Mouse (Mus musculus): ENCODE data around the gene Ociad1.
A peak's percentile ranks its signal among the peaks of the same experiment; 100 is the strongest.

Ociad1 gene

DNA sequence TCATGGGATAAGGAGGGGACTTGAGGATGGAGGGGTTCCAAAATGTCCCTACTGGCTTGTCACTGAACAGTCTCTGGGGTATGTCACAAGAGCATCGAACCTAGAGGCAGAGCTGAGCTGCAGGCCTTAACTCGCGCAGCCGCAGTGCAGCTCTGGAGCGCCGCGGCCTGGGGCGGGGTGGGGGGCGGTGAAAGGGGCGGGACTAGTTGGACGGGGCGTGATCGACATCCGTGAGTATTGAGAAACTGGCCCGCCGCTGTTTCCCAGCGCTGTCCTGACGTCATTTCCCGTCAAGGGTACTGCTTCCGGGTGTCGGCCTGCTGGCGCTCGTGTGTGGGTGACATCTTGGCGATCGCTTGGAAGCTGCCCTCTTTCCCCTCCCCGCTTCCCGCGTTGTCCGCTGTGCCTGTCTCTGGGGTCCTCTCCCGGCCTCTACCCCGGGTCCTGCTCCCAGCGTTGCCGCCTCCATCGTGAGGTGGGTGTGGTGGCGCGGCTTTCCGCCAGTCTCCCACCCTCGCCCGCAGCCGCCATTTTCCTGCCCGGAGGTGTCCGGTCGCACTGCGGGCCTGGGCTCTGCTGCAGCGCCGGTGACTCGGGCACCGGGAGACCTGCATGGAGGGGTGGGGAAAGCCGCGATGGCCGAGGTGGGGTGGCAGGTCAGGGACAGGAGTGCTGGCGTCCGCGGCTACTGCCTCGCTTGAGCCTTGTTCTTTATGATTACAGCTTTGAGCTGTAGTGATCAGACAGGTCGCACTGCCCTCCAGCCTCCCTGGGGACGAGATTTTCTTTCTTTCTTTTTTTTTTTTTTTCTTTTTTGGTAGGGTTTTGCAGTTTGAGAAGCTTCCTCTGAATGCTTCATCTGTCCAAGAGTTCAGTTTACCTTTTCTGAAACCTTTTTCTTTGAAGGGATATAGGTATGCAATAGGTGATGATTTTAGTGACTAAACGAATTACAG lies at the start of gene Ociad1:
Ociad1 (plus strand) TSS at position 283 of the 956 bp plus-strand sequence.
- peak; percentile 49 for DNase-seq (ENCODE audit: extremely low read depth, low read depth, low spot score)

DNA sequence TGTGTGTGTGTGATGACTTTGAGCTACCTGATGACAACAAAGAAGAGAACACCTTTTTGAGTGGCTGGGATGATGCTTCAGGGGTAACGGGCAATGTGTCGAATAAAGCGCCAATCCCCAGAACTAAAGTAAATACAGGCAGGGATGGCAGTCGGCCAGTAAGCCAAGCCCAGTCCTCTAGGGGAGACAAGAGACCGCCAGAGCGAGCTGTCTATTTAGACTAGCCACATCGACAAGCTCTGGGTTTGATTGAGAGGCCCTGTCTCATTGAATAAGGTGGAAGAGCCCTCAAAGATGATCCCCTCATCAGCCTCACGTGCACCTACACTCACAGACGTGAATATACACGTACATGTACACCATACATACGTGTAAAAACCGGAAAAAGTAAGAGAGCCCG lies 48.2 kb upstream of the Ociad1 start:
- no peak for DNase-seq (ENCODE audit: extremely low read depth, low read depth, low spot score)

DNA sequence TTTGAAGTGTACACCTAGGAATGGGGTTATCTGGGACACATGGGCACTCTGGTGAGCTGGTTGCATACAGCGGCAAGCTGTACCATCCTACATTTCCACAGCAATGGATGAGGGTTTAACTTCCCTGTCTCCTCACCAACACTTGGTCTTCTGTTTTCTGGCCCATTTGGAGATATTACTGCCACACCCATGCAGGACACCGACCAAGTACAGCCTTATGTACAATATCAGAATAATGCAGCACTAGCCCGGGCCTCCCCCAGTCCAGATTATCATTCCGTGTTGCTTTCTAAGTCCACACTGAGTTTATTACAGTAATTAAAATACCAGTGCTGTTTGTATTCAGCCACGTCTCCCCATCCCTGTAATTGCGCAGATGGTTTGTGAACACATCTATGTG lies 46.2 kb upstream of the Ociad1 start:
- no peak for DNase-seq (ENCODE audit: extremely low read depth, low read depth, low spot score)

DNA sequence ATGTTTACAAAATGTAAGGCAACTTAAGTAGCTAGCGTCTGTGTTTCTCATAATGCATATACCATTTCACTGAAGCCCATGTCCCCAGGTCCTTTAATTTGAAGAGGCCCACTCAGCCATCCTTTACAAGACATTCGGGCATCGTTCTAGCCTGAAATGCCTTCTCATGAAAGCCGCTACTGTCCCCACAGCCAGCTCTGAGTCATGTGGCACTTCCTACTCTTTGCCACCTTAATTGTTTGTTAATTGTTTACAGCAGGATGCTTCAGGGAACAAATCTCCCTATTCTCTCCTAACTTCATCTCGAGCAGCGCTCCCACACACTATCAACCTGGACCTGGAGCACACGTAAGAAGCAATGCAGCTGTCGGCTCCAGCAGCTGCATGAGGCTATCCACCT lies 44.4 kb upstream of the Ociad1 start:
- DNase-seq (ENCODE audit: extremely low read depth, low read depth, low spot score): no peak

DNA sequence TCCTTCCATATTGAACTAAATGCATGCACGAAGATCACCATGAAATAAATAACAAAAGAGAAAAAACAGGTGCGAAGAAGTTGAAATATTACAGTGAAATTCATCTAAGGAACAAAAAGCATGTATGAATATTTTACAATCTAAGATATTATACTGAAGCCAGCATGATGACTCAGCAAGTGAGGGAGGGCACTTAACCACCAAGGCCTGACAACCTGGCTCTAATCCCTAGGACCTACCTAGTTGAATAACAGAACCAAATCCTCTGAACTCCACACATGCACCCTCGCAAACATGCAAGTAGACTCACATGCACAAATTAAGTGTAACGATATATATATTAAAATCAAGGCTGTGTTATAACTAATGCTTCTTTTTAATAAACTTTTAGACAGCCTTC lies 43.2 kb upstream of the Ociad1 start:
- DNase-seq (ENCODE audit: extremely low read depth, low read depth, low spot score): no peak

DNA sequence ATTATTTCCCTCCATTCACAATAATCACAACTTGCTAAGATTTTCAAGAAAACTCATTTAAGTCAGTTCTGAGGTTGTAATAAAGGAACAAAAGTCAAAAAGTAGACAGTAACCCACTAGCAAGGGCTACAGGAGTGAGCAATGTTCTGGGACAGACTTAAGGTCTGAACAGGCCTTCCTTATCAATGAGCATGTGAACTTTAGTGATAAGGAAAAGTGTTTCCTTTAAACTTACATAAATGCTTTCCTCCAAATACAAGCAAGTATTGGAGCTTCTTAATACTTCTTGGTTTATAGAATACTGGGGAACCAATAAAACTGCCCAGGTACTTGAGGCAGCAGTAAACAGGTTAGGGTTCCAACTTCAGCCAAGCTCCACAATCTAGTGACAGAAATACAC lies 39.8 kb upstream of the Ociad1 start:
- DNase-seq (ENCODE audit: extremely low read depth, low read depth, low spot score): no peak

DNA sequence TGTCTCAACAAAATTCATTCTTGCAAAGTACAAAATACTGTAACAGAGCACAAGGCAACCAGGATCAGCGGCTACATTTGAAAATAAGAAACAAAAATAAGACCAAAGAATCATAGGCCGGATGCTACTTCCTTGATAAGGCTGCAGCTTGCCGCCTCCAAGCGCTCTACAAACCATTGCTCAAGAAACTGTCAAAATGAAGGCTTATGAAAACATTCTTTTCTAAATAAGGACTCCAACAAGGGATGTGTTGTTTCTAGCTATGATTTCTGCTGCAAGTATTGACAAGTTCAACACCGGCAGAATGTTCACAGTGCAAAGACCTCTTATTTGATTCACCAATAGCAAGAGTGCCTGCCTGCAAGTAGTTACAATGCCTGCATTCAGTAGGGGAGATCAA lies 37.9 kb upstream of the Ociad1 start:
- peak; percentile 64 for DNase-seq (ENCODE audit: extremely low read depth, low read depth, low spot score)

DNA sequence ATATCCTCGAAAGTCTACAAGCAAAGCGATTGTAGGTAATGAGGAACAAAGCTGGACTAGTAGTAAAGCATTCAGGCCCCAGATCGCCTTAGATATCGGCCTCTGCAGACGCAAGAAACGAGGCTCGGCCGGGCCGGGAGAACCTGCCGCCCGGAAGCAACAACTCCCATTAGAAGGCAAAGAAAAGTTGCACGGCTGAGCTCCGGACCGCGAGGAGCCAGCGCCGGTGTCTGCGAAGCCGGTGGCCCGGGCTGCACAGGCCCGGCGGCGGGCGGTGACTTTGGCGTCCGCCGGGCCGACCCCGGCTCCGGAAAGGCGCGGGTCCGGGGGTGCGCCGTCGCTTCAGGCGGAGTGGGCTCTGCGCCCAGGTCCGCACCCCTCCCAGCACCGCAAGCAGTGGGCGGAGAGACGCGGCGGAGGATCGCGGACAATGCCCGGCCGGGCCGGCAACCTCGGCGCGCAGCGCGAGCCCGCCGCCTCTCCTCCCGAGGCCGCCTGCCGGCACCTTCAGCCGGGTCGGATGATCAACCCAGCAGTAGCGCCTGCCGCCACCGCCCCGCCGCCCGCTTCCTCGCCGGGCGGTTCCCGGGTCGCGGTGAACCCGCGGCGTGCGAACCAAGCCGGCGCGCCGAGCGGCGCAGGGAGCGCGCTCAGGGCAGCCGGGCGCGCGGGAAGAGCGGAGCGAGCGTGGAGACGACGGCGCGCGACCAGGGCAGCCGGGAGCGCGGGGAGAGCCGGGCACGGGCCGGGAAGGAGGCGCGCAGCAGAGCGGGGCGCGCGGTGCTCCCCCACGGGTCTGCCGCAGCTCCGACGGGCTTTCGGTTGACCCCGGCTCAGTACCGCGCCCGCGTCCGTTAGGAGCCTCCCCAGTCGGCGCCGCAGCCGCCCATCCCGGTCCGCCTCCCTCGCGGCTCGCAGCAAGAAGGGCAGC lies 37.0 kb upstream of the Ociad1 start:
- no peak for DNase-seq (ENCODE audit: extremely low read depth, low read depth, low spot score)

DNA sequence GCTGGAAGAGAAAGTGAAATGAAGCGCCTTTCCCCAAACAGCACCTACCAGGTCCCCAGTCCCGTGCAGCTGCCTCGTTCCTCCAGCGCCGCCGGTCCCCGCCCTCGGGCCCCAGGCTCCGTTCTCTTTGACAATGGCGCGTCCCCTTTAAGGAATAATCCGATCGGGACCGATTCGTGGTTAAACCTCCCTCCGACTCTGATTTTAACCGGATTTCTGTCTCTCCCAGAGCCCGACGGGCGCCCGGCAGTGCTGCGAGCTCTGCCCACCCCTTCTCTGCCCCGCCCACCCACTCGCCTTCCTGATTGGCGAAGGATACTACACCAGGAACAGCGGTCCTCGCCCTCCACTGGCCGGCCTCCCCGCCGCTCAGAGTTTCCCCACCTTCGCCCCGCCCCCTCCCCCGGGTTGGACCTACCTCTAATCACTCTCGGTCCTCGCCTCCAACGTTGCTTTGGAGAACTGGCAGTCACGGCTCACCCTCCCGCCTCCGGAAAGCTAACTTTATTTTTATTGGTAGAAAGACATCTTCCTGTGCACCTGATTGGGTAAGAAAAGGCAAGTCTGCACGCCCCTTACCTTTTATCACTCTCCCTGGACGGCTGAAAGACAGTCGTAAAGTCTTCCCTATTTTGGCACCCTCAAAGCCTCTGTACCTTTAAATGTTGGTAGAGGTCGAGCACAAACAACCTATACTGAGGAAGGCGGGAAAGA lies 36.1 kb upstream of the Ociad1 start, which contains the start of gene Fryl:
Fryl (minus strand) TSS at position 268 of the 714 bp plus-strand sequence.
- DNase-seq (ENCODE audit: extremely low read depth, low read depth, low spot score): peak; percentile 90

DNA sequence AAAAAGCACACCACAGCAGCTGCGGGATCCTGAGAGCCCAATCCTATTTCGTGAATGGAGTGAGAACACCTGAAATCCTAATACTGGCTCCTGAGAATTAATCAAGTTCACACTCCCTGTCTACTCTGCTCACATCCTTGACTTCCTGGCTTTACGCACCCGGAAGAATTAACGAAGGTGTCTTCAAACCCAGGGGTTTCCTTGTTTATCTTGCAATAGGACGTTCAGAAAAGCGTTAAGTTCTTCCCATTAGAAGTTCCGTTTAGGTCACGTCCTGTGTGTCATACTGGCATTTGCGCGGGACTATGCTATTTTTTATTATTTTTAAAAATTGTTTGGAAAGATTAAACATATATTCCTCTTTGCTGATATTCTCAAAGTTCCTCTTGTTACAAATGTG lies 35.5 kb upstream of the Ociad1 start:
- no peak for DNase-seq (ENCODE audit: extremely low read depth, low read depth, low spot score)

DNA sequence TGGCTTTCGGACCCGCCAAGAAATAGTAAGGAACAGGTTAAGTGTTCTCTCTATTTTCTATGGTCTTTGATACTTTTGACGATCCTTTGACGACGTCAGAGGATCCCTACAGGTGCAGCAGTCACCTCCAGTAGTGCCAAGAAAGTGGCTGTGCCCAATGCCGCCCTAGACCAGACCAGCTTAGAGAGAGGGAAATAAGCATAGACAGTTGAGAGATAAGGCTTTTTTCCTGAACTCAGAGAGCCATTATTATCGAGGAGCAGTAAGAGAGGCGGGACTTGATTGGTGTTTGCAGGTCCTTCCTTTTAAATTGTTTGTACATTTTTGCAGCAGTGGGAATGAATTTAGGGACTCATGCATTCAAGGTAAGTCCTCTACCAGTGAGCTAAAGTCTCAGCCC lies 34.9 kb upstream of the Ociad1 start:
- DNase-seq (ENCODE audit: extremely low read depth, low read depth, low spot score): no peak

DNA sequence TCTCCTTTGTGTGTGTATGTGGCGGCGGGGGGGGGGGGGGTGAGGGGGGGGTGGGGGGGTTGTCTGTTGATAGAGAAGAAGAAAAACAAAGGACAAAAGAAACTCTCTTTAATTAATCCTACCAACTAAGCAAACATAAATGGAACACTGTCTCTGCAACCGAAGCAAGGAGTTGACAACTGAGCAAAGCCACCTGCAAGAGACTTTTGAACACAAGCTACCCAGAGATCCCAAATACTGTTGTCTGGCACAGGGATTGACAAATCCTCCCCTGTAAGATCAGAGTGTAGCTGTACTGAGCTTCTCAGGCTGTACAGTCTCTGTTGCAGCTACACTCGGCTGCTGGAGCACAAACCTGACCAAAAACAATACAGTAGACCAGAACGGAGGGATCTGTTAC lies 28.5 kb upstream of the Ociad1 start:
- DNase-seq (ENCODE audit: extremely low read depth, low read depth, low spot score): no peak

DNA sequence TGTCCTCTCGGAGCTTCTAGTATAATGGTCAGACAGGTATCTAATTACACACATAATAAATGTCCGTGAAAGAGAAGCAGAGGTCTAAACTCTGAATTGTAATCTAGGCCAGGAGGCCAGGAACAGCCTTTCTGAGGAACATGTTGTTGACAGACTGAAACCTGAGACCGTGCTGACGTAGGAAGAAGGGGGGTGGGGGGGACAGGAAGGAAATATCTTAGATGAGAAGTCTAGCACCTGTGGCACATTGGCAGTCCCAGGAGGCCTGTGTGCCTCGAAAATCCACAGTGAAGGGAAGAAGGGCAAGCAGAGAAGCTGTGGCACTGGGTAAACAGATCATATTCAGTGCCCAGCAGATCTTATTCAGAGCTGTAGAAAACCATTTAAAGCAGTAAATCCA lies 27.1 kb upstream of the Ociad1 start:
- DNase-seq (ENCODE audit: extremely low read depth, low read depth, low spot score): no peak

DNA sequence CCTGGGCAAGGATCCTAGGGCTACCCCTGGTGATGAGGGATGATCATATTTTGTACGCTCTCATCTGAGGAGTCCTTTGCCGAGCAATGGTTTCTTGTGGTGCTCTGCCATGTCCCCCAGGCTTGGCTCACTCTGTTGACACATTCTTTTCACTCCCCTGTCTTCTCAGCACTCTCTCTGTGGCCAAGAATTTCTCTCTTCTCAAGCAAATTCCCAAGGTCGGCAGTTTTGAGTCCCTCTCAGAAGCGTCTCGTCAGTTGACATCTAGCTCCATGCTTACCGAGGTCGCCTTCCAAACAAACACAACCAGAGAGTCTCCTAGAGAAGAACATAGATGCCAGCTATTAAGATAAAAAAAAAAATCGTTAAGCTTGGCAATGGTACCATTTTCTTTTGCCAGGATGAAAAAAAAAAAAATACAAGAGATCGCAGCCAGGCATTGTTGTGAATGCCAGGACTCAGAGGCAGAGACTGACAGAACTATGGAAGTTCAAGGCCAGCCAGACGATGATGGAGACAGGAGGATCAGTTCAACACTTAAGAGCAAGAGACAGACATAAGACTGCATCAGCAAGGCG lies 23.9 kb upstream of the Ociad1 start:
- no peak for DNase-seq (ENCODE audit: extremely low read depth, low read depth, low spot score)

DNA sequence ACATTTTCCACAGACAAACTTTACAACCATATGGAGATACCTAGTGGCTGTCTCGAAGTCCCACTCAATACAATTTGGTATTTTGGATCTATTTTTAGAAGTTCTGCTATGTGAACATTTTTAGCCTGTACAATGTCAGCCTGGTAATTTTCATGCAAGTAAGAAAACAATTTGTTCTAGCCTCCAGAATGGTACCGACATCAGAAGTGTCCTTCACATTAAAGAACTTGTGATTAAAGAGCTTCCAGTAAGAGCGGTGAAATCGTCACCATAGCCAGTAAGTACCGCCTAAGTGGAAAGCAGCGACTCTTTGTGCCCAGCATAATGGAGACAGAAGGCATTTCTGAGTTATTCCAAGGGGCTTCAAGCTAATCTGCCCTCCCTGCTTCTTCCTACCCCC lies 22.0 kb upstream of the Ociad1 start:
- no peak for DNase-seq (ENCODE audit: extremely low read depth, low read depth, low spot score)

DNA sequence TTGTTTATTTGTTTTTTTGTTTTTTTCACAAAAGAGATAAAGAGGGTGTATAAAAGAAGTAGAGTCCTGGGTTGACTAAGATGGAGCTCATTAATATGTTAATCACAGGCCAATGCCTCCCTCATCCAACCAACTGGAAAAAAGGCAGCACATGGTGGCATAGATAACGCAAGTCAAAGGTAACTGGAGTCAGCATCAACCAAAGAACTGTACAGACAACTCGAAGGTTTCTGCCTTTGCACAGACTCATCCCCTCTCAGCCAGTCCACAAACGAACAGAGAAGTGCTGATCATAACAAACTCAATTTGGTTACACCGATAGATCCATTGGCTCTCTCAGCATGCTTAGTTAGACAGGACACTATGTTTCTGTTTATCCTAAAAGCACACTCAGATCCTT lies 19.4 kb upstream of the Ociad1 start:
- no peak for DNase-seq (ENCODE audit: extremely low read depth, low read depth, low spot score)

DNA sequence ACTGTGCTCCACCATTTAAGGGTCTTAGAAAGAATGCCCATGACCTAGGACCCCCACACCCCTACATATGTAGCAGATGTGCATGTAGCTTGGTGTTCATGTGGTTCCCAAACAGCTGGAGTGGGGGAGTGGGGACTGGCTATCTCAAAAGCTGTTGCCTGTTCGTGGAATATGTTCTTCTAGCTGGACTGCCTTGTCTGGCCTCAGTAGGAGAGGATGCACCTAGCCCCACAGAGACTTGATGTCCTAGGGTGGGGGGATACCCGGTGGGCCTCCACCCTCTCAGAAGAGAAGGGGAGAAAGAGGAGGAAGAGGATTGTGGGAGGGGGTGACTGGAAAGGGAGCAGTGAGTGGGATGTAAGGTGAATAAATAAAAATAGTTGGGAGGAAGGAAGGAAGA lies 17.6 kb upstream of the Ociad1 start:
- no peak for DNase-seq (ENCODE audit: extremely low read depth, low read depth, low spot score)

DNA sequence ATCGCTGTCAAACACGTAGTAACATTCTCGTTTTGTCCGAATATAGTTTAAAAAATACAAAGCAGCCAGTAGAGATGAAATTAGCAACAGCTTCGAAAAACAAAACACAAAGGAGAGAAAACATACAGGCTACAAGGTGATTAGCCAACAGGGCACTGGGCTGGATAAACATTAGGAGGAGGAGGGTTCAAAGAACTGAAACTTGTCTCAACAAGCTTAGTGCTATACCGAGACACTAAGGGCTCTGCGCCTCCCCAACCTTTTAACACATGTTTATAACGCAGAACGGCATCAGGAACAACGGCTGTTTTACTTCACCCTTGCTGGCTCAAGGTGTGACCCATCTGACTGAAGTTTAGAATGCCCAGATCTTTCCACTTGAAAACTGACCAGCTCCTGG lies 13.4 kb upstream of the Ociad1 start:
- DNase-seq (ENCODE audit: extremely low read depth, low read depth, low spot score): peak; percentile 49

DNA sequence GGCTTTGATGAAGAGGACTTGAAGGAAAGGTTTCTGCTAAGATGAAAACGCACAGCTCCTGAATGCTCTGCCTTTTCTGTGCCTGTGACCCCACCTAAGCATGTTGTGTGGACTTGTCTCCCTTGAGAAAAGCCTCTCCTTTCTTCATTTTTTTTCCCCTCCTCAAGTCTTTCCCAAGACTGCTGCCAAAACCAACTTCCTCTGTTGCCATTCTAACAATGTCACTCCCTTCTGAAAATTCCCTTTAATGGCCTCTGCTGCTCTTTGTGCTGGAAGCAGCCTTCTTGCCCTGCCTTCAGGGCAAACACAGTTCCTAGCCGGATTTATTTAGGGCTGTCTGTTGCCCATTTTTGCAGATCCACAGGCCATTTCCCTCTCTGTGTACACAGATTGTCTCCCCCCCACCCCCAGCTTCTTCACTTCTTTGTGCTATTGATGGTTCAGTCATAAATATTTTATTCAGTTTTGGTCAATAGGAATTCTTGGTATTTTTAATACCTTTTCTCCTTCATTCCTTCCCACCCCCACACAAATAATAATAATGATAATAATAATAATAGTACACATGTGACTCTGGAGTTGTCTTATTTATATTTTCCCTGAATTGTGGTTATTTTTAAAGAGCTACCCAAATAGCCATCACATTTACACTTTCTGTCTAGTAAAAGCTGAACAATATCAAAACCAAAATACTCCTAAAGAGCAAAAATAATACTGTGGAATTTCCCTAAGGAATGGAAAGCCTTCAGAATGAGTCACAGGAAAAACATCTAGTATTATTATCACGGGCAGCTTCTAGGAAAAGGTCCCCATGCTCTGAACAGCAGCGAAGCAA lies 12.6 kb upstream of the Ociad1 start:
- no peak for DNase-seq (ENCODE audit: extremely low read depth, low read depth, low spot score)

DNA sequence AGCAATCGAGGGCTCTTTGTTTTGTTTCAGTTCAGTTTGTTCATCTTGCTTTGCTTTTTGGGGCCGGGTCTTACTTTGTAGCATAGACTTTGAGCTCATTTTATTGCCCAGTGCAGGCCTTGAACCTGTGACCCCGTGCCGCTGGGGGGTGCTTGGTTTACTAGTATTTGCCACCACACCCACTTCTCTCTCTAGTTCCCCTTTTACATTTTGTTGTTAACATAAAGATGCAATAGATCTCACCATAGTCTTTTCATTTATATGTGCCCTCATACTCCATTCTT lies 12.1 kb upstream of the Ociad1 start:
- DNase-seq (ENCODE audit: extremely low read depth, low read depth, low spot score): no peak

Measured in fat pad, adult 2 months (tissue).